Mouse (Mus musculus): ENCODE results near the gene Pmepa1.

Gene Pmepa1

DNA sequence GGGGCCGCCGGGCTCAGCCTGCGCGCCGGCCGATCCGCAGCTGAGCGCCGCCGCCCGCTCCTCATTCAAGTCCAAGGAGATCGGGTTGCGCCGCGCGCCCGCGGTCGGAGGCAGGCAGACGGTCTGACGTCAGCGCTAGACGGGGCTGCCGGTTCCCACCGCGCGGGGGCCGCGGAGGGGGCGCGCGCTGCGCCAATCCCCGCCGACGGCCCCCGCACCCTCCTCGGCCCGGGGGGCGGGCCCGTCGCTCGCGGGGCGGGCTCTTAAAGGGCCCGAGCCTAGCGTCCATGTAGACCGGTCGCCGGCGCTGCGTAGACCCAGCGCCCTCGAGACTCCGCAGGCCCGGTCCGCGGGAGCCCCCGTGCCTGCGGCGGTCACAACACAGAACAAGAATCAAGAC lies at the start of gene Pmepa1:
Gene Pmepa1 (minus strand): TSS at position 125 of the 400 bp plus-strand sequence.
- DNase-seq (ENCODE audit: low read depth): peak; percentile 90

- no peak for DNase-seq (ENCODE audit: low read depth)
Observed at GRCm38 (mm10) chr2:173321754-173322153, 45.4 kb upstream of the Pmepa1 start.

DNA sequence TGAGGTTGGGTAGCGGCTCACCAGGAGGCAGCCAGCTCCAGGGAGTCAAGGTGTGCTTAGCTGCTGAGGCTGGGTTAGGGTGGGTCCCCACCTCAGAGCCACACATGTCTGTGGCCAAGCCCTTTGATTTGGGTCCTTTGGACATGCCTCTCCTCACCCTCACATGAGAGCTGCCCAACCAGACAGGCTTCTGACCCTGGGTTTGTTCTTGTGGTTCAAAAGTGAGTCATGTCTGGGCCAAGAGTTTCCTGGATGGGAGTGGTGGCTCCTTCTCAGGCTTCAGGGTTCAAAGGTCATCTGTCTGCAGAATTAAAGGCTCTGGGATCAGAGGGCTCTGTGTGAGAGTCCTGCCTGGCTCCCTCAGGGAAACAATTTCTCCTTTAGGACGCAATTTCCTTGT lies 44.9 kb upstream of the Pmepa1 start:
- no peak for DNase-seq (ENCODE audit: low read depth)

GRCm38 (mm10) chr2:173314291-173314690 lies 38.0 kb upstream of the Pmepa1 start:
- no peak for DNase-seq (ENCODE audit: low read depth)

GRCm38 (mm10) chr2:173308486-173308885 lies 32.2 kb upstream of the Pmepa1 start:
- DNase-seq (ENCODE audit: low read depth): no peak

DNA sequence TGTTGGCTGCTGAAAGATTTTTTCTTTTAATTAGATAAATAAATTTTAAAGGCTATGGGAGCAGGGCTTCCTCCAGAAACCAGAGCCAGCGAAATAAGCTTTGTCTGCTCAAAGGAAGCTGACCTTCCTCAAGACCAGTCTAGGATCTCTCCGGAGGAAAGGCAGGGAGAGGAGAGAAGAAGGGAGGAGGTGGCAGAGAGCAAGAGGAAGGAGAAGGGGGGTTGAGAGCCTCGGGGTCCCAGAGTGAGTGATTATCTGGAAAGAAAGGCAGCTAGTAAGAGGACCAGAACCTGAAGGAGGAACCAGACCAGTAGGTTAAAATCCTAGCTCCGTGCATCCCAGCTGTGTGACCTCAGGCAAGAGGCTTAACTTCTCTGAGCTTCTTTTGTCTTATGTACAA lies 31.7 kb upstream of the Pmepa1 start:
- no peak for DNase-seq (ENCODE audit: low read depth)

DNA sequence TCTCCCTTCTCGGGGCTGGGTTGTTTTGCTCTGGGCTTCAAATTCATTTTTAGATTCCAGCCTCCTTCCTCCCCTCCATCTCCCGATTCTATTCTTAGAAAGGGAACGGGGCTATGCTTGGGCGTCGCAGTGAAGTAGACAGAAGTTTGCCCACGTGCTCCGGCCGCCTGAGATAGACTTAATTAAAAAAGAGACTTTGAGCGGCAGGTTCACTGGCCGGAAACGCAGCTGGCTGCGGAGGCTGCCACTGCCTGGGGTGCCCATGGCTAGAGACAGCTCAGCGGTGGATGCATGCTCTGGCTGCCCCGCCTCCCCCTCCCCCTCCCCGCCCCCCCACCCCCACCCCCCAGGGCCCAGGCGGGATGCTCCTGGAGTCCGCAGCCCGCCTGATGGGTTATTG lies 31.2 kb upstream of the Pmepa1 start:
- DNase-seq (ENCODE audit: low read depth): peak; percentile 37

DNA sequence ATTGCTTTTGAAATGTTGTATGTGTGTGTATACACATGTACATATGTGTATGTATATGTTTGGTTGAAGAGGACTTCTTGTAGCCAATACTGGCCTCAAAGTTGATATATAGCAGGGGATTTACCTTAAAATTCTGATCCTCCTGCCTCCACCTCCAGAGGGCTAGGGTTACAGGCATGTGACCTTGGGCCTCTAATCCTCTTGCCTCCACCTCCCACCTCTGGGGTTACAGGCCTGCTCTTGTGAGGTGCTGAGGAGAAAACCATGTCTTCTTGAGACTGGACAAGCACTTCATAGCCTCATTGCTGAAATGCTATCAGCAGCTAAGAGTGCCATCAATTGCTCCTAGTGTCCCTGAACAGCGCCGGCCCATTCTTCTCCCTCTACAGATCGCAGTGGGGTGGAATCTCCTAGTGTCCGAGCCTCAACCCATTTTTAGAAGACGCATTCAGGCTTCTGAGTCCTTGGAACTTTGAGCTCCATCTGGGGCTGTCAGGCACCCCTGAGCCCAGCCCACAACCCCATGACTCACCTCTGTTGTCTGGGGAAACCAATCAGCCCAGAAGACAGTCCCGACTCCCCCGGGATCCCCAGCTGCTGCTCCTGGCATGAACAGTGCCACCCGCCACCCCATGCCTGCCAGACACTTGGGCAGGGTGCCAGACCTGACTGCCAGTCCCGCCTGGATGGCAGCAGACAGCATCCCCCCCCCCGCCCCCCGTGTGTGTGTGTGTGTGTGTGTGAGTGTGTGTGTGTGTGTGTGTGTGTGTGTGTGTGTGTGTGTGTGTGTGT lies 30.6 kb upstream of the Pmepa1 start:
- peak; percentile 13 for DNase-seq (ENCODE audit: low read depth)

DNA sequence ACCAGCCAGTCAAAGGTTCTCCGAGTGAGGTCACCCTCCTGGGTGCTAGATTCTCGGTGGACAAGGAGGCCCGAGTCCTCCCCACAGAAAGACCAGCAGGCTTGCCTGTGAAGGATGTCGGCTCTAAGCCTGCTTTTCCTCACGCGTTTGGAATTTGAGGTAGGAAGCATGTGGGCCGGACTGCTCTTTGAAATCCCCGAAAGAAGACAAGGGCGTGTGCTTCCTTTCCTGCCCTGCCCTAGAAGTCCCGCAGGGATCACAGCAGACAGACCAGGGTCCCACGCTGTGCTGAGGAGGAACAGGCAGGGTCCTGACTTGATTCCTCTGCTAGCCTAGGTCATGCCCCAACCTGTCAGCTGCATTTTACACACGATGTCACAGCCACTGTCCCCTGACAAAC lies 28.7 kb upstream of the Pmepa1 start:
- no peak for DNase-seq (ENCODE audit: low read depth)

DNA sequence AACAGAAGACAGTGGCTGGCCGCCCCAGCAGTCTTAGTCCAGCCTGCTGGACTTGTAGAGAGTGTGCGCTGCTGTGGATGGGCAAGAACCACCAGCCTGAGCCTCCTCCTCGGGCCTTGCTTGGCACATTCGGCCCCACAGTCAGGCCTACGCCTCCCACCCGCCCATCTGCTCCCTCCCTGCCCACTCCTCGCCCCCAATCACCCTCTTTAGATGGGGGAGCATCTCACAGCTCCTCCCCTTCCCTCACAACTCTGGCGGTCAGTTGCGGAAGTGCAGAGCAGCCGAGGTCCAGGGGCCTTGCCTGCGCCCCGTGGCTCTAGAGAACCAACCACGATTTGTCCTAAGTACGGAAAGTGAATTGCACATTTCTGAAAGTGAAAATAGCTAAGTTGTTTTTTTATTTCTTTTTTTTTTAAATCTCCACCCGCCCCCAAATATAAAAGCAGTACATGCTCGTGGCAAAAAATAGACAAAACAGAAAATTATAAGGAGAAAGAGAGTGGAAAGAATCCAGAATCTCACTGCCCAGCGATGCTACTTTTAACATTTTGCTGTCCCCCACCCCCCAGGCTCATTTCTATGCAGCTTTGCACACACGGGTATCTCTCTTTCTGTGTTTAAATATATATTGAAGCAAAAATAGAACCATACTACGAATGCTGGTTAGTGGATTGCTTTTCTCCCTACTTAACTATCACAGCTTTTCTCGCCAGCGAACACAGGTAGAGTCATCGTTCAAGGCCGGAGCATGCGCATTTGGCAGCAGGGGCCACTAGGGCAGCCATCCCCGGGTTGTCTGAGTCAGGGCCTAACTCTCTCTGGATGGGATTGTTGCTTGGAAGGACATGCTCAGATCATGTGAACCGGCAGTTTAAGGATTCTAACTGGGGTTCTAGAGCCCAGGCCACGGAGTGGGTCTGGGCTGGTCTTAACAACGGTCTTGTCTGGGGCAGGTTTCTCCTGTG lies 24.6 kb upstream of the Pmepa1 start:
- DNase-seq (ENCODE audit: low read depth): no peak

DNA sequence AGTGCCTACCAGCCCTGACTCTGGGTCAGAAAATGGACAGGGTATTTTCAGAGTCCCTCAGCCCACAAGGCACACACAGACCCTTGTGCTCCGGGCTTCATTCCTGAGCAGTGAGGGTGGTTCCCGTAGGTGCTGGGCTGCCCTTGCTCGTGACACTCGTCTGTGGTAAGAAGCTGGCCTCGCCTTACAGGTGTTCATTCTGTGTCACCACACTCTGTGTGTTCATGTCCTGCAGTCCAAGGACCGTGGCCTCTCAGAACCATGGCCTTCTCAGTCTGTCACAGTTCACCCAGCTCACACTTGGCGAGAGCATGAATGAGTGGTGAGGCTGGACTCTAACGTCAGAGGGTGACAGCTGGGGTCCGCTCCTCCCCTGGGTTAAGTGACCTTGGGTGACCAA lies 20.1 kb upstream of the Pmepa1 start:
- DNase-seq (ENCODE audit: low read depth): no peak

DNA sequence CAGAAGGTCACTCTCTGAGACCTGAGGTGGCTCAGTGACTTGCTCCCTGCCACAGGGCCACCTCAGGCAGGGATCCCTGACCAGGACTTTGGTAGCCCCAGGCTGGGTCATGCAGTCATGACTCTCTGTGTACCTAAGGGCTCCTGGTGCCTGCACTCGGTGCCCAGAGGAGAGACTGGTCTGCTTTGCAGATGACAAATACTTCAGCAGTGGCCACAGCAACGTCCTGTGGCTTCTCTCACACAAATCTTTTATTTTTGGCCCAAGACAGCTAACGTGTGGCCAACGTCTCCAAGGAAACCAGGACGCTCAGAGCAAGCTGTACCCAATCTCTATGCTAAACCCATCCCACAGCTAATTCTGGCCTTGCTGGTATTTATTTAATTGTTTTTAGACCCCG lies 16.7 kb upstream of the Pmepa1 start:
- no peak for DNase-seq (ENCODE audit: low read depth)

- DNase-seq (ENCODE audit: low read depth): no peak
Observed at GRCm38 (mm10) chr2:173292551-173292950, 16.2 kb upstream of the Pmepa1 start.

DNA sequence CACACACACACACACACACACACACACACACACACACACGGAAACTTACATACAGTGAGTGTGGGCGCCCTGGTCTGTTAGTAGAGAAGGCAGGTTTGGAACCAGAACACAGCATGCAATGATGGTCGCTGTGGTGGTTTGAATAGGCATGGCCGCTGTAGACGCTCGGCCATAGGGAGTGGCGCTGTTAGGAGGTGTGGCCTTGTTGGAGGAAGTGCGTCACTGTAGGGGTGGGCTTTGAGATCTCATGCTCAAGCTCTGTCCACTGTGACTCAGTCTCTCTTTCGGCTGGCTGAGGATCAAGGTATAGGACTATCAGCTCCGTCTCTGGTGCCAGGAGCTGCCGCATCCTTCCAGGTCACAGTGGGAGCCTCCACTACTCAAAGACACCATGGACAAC lies 14.6 kb upstream of the Pmepa1 start:
- no peak for DNase-seq (ENCODE audit: low read depth)

GRCm38 (mm10) chr2:173289928-173290327 lies 13.6 kb upstream of the Pmepa1 start:
- DNase-seq (ENCODE audit: low read depth): no peak

- no peak for DNase-seq (ENCODE audit: low read depth)
Observed at GRCm38 (mm10) chr2:173285816-173286538, 9.6 kb upstream of the Pmepa1 start.

- DNase-seq (ENCODE audit: low read depth): no peak
Observed at GRCm38 (mm10) chr2:173284771-173285170, 8.4 kb upstream of the Pmepa1 start.

- no peak for DNase-seq (ENCODE audit: low read depth)
Observed at GRCm38 (mm10) chr2:173282191-173282590, 5.9 kb upstream of the Pmepa1 start.

DNA sequence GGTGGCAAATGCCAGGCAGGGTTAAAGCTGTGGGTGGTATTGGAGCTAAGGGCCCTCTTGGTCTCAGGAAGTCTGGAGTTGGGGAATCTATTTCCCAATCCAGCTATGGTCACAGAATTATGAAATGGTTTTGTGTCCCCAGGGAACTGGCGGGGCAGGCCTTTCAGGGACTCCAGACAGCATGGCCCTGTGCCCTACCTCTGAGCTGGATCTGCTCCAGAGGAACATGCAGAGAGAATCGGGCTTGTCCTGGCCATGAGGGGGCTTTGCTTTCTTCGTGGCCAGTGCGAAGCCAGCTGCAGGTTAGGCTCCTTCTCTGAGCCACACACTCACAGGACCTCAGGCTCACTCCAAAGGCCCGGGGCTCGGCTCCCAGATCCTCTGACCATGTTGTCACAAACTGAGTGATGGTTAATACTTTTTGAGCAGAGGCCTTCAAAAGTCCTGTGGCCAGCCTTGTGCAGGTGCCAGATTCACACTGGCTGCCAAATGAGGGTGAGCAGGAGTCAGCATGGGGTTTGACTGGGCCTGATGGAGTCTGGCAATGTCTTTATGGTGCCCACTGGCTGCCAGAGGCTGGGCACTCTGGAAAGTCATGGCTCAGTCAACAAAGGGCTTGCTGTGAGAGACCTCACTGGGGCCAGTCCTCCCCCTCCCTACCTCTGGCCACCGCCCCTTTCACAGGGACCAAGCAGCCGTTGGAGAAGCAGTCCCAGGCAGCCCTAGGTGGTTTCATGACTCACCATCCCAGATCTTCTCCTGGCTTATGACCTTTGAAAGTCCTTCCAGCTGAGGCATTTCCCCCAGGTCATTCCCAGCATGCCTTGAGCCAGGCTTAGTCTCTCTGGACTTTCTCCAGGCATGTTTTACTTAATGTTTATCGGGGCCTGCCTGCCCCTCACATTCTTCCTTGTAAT lies 4.9 kb upstream of the Pmepa1 start:
- no peak for DNase-seq (ENCODE audit: low read depth)

DNA sequence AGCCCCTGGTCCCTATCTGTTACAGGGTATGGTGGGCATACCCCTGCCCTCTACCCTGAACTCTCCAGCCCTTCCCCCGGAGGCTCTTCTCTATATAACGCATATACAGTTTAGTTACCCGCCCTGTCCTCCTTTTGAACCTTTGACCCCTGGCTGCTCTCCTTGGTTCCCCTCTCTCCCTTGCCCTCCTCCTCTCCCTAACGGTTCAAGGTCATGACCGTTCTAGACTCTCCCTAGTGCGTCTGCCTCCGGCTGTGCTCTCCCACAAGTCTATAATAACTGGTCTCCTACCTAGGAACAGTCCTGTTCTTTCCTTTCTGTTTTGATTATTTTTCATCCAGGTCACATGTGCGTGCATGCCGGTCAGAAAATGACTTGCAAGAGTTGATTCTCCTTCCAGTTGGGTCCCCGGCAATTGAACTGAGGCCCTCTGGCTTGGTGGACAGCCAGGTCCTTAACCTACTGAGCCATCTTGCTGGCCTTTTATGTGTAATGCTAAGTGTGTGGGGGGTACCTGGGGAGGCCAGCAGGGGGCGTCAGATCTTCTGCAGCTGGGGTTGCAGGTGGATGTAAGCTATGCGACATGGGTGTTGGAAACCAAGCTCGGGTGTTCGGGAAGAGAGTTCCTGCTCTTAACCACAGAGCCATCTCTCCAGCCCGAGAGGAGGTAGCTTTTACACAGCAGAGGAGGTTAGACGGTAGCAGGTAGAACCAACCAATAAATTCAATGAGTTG lies 2.7 kb upstream of the Pmepa1 start:
- peak; percentile 80 for DNase-seq (ENCODE audit: low read depth)

DNA sequence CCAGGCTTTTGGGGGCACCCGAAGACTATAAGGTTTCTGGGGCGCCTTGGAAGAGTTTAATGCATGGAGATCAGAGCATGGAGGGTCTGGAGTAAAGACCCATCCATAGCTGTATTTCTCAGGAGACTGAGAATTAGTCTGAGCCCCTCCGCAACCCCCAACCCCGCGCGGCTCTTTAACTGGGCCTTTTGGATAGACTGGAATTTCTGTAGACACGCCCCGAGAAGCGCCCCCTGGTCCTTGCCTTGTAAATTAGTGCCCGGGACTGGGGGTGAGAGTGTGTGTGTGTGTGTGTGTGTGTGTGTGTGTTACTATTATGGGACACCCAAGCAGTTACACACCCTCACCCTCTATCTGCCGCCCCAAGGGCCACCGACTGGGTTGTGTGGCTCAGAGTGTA lies 526 bp upstream of the Pmepa1 start:
- no peak for DNase-seq (ENCODE audit: low read depth)
